Mouse (Mus musculus) B cell, adult 2 months (primary cell): ENCODE data around the gene Trmt1.
A peak's percentile ranks its signal among the peaks of the same experiment; 100 is the strongest.

Experiments used
- DNase-seq, 2 experiments: peaks; one replicate each; pipeline ENCODE4 v3.0.0; 2022

Trmt1 gene

DNA sequence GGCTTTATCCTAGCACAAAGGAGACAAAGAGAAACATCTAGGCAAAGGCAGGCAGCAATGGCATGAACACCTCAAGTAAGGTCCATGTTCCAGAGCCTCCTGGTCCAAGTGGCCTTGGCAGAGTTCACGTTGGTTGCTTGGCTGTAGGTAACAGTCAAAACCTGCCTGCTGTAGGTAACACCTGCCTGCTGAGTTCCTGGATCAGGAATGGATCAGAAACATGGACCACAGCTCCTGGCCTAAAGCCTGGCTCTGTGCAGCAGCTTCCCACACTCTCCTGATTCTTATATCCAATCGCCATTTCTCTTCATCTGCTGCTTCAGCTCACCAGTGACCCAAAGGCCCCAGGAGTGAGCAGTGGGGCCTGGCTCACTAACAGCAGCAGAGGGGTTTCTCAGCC is 48.6 kb downstream of the Trmt1 start:
- DNase-seq: no peak

DNA sequence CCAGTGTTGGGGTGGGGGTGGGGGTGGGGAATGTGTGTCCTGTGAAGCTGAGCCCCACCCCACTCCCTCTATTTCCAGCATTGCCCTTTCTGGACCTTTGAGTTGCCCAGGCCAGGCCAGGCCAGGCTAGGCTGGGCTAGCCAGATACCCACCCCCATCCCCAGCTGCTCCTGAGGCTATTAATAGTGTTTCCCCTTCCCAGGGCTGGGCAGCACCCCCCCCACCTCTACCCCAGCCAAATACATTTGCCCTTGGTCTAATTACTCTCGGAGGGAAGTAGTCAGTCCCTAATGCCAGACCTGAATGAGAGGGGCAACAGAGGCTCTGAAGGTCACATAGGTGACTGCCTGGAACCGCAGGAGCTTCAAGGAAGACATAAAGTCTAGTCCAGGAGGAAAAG is 49.5 kb downstream of the Trmt1 start:
- DNase-seq: no peak

DNA sequence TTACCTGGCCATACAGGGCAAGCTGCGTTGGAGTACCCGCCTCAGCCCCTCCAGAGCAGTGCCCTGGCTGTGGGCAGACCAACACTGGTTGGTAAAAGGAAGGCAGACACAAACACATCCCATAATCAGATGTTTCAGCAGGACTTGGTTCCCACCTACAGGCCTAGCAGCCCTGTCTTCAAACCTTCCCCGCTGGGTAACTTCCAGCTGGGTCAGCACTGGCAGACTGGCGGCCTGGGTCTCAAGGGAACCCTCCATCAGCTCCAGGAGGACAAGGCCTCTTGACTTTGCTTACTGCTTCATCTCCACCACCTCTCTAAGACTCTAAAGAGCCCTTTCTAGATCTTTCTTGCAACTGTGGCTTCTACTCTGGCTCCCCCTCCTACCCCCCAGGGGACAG is 50.4 kb downstream of the Trmt1 start:
- no peak for DNase-seq

DNA sequence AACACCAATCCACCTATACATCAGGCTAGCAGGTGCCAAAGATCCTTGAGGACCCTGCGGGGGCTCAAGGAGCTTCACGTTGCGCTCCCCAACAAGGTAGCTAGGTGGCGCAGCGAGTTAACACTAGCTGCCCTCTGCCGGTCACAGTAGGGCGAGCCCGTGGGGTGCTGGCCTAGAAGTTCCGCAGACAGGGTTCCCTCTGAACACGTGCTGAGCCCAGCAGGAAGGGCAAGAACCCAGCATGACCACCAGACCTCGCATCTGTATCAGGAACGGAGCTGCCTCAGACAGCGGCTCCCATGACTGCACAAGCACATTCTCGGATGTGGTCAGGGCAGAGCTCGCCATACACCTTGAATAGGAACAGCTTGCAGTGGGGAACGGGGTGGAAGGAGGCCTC is 51.5 kb downstream of the Trmt1 start:
- DNase-seq: peak; percentile 84

DNA sequence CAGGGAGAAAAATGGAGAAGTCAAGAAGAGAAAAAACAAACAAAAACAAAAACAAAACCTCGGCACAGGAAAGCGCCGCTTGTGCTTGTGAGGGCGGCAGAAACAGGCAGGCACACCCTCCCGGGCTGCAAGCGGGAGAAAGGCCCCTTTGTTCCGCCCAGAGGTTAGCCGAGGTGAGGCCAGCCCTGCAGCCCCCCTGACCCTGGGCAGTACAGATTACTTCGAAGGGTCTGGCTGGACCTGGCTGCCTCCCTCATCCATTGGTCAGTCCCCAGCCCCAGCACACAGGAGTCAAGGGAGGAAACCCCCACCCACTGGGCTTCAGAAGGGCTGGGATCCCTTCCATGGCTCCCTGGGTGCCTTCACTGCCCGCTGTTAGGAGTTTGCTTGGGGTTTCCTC is 52.2 kb downstream of the Trmt1 start:
- no peak for DNase-seq

DNA sequence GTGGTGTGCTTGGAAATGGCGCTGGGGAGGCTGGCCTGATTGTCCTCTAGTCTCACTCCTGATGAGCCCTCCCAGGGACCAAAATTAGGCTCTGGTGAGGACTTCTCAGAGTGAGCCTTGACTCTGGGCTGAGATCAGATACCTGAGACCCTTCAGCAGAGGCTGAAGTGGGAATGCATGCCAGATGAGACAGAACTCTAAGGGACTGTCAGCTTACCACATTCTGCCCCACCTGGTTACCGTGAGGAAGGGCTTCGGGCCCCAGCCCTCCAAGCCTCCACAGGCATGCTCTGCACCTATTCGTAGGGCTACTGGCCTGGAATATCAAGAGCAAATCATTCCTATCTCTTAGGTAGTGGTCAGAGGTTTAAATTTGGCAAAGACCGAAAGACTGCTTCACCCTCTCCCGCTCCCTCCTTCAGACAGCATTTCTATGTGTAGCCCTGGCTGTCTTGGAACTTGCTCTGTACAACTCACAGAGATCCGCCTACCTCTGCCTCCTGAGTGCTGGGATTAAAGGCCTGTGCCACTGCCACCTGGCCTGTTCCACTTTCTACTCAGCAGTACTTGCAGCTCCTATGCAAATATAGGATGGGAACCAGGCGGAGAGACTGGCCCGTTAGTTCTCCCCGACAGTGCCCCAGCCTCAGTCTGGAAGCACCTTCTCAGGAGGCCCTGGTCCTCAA is 52.8 kb downstream of the Trmt1 start:
- no peak for DNase-seq

DNA sequence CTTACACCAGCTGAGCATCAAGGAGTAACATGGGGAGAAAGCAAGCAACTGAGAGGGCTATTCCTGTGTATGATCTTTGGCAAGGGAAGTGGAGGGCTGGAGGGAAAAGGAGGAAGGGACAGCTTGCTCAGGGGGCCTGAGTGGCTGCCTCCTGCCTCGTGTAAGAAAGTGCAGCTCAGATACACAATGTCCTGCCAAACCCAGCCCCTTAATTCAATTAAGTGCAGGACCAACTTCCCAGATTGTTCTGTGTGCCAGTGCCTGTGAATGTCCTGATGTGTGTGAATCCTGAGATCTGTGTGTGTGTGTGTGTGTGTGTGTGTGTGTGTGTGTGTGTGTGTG is 53.3 kb downstream of the Trmt1 start:
- DNase-seq: no peak

DNA sequence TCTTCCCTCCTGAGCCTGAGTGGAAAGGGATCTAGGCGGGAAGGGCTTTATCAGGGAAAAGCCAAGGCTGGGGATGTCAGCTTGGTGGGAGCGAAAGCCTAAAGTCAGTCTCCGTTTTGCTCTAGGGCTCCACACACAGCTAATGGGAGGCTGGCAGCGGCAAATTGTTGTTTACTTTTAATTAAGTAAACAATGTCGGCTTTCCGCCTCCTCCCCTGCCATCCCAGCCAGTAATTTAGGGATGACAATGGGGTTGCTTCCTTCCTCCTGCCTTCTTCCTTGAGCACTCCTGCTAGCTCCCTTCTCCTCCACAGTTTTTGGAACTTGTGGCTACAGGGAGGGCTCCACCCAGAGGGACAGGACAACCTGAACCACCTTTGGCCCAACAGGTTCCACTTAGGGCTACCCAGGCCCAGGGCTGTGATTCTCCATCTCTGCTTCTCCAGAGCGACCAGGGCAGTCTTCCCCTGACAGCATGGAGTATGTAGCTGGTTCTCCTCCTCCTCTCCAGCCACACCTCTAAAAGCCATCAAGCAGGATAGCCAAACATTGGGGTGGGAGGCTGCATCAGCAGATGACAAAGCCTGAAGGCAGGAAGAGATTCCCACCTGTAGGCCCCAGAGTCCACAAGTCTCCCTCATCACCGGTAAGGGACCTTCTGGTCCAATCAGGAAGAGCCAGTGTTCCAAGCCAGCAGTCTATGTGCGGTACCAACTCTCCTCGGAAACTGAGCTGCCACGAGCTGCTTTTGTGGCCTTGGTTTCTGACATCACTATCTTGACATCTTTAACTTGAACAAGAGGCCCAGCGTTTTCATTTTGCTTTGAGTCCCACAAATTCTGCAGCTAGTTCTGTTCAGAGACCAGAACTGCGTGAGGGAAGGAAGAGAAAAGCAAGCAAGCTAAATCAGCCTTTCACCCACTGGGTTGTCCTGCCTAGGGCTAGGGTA is 55.1 kb downstream of the Trmt1 start:
- no peak for DNase-seq

DNA sequence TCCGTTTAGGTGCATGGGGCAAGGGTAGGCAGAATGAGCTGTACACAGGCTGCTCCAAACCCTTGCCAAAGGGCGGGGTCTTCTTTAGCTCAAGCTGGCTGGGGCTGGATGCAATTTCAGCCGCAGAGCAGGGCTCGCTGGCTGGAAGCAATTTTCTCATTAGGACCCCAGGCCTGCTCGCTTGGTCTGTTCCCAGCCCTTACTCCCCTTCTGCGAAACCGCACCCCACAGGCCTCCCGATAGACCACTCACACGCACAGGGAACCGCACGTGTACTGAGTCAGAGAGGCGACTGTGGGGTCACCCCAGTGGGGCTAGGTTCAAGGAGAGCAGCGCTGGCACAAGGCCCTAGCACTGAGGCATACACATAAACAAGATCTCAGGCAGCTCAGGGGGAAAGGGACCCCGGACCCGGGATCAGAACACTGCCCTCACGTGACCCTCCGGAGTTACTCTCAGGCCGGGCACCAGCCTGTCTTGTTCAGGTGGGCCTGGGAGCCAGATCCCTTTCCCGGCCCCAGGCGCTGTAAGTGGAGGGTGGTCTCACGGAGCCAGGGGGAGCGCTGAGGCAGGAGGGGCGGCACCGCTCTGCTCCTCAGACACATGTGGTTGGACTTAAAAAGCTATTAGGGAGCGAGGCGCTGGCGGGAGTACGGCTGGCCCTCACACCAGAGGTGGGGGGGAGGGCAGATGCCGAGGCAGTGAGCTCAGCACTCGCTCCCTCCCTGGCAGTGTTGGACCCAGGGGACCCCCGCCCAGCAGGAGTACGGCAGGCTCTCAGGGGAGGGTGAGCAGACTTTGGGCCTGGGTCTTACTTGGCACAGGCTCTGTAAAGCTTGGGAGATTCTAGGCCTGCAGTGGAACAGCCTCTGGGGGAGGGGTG is 56.3 kb downstream of the Trmt1 start:
- no peak for DNase-seq

DNA sequence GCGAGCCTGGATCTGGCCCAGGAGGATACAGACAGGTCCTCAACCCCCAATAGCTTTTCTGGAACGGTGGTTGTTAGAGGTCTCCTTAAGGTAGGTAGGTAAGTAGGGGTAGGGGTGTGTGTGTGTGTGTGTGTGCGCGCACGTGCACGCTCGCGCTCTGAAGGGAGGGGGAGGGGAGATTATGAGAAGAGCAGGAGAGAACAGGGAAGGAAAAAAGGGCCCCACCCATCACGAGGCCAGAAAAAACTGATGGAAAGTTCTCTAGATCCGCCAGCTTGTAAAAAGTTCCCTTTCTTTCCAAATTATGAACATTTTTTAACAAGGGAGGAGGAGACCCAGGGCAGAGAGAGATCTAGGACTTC is 56.9 kb downstream of the Trmt1 start:
- DNase-seq: no peak

DNA sequence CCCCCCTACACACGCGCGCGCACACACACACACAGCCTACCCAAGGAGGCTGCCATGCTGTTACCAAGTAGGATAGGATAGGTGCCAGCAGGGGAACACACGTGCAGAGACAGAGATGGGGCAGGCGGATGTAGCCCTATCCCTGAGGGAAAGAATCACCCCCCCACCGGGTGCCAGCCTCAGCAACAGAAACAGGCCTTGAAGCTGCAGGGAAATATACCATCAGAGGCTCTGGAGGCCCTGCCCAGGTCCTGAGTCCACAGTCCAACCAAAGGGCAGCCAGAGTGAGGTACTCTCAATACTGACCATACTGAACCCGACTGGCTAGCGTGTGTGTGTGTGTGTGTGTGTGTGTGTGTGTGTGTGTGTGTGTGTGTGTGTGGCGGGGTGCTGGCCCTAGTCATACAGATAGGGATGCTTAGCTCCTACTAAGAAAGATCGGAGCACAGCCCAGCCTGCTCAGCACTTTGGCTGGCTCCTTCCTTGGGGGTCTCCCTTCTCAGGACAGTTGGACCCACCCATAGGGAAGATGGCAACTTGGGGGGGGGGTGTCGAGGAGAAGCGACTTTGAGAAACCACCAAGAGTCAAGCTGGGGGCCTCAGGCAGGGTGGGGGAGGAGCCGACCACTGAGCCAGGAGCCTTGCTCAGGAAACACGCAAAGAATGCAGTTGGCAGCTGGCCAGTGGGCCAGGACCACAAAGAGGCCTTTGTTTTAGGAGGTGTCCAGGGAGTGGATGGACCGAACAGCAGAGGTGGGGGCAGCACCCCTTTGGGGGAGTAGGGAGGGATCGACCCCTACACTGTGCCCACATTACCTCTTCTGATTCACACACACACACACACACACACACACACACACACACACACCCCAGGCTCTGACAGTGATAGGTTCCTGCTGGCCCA is 57.7 kb downstream of the Trmt1 start:
- DNase-seq: no peak

DNA sequence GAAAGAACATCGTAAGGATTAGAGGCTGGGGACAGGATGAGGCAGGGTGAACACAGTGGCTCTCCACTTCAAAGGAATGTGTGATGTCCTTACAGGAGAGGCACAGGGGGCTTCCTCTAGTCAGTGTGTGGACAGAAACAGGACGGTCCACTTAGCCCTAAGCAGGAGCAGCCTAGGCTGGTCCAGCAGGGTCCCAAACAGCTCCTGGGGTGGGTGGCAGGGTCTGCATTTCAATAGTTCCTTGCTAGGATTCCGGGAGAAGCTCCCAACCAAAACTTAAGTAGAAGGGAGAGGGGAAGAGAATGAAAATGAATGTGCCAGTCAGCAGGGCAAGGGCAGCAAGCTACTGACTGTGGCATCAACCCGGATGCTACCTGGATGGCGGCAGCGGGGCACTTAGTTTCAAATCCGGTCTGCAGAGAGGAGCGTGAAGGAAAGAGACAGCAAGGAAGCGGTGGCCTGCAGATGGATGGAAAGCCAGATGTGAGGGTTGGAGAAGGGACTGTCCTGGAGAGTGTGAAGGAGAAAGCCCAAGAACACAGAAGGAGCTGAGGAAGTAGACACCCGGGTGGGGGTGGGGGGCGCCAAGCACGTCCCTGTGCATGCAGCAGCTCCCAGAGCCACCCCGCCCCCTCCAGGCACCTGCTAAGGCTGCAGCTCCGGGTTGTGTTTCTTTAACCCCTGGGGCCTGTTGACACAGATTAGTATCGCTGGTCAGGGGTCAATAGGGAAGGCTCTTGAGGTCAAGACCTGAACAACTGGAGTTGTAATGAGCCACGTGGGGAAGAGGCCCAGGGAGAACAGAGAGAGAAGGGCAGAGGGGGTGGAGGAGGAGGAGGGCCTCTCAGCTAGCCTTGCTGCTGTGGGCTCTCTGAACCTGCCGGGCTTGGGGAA is 59.2 kb downstream of the Trmt1 start:
- no peak for DNase-seq
